Mouse (Mus musculus): ENCODE measurements around the gene Col8a2.

The Col8a2 gene

GRCm38 (mm10) chr4:126286492-126286891 is at the start of gene Col8a2:
TSS of gene Col8a2 (plus strand) at chr4:126286793.
- DNase-seq (ENCODE audit: low spot score in 2 of 2): no peak

GRCm38 (mm10) chr4:126237721-126238242 is 48.8 kb upstream of the Col8a2 start:
- no peak for DNase-seq (ENCODE audit: low spot score in 2 of 2)

- DNase-seq (ENCODE audit: low spot score in 2 of 2): no peak
Measured at GRCm38 (mm10) chr4:126239862-126240475, 46.6 kb upstream of the Col8a2 start.

GRCm38 (mm10) chr4:126241956-126242355 is 44.6 kb upstream of the Col8a2 start:
- DNase-seq (ENCODE audit: low spot score in 2 of 2): no peak

GRCm38 (mm10) chr4:126242510-126242909 is 44.1 kb upstream of the Col8a2 start:
- no peak for DNase-seq (ENCODE audit: low spot score in 2 of 2)

GRCm38 (mm10) chr4:126246202-126246889 is 40.2 kb upstream of the Col8a2 start:
- no peak for DNase-seq (ENCODE audit: low spot score in 2 of 2)

- no peak for DNase-seq (ENCODE audit: low spot score in 2 of 2)
Measured at GRCm38 (mm10) chr4:126248261-126248868, 38.2 kb upstream of the Col8a2 start.

- no peak for DNase-seq (ENCODE audit: low spot score in 2 of 2)
Measured at GRCm38 (mm10) chr4:126250659-126251058, 35.9 kb upstream of the Col8a2 start.

- DNase-seq (ENCODE audit: low spot score in 2 of 2): no peak
Measured at GRCm38 (mm10) chr4:126251655-126252254, 34.8 kb upstream of the Col8a2 start.

- DNase-seq (ENCODE audit: low spot score in 2 of 2): no peak
Measured at GRCm38 (mm10) chr4:126252411-126253237, 34.0 kb upstream of the Col8a2 start.

GRCm38 (mm10) chr4:126253637-126254272 is 32.8 kb upstream of the Col8a2 start:
- no peak for DNase-seq (ENCODE audit: low spot score in 2 of 2)

- no peak for DNase-seq (ENCODE audit: low spot score in 2 of 2)
Measured at GRCm38 (mm10) chr4:126254315-126255112, 32.1 kb upstream of the Col8a2 start.

- no peak for DNase-seq (ENCODE audit: low spot score in 2 of 2)
Measured at GRCm38 (mm10) chr4:126255113-126256001, 31.2 kb upstream of the Col8a2 start.

GRCm38 (mm10) chr4:126256131-126256791 is 30.3 kb upstream of the Col8a2 start, which contains the start of gene Map7d1:
TSS of gene Map7d1 (minus strand) at chr4:126256343.
- peak; percentile 78 to 81 for DNase-seq (ENCODE audit: low spot score in 2 of 2)

GRCm38 (mm10) chr4:126256967-126257881 is 29.4 kb upstream of the Col8a2 start:
- no peak for DNase-seq (ENCODE audit: low spot score in 2 of 2)

- no peak for DNase-seq (ENCODE audit: low spot score in 2 of 2)
Measured at GRCm38 (mm10) chr4:126259063-126259462, 27.5 kb upstream of the Col8a2 start.

GRCm38 (mm10) chr4:126259523-126260160 is 27.0 kb upstream of the Col8a2 start:
- peak; percentile 50 to 54 for DNase-seq (ENCODE audit: low spot score in 2 of 2)

Measured in spleen, postnatal 14 days (tissue).